8 mouse cellular contexts compared by ENCODE assay signal in the genomic region with DNA sequence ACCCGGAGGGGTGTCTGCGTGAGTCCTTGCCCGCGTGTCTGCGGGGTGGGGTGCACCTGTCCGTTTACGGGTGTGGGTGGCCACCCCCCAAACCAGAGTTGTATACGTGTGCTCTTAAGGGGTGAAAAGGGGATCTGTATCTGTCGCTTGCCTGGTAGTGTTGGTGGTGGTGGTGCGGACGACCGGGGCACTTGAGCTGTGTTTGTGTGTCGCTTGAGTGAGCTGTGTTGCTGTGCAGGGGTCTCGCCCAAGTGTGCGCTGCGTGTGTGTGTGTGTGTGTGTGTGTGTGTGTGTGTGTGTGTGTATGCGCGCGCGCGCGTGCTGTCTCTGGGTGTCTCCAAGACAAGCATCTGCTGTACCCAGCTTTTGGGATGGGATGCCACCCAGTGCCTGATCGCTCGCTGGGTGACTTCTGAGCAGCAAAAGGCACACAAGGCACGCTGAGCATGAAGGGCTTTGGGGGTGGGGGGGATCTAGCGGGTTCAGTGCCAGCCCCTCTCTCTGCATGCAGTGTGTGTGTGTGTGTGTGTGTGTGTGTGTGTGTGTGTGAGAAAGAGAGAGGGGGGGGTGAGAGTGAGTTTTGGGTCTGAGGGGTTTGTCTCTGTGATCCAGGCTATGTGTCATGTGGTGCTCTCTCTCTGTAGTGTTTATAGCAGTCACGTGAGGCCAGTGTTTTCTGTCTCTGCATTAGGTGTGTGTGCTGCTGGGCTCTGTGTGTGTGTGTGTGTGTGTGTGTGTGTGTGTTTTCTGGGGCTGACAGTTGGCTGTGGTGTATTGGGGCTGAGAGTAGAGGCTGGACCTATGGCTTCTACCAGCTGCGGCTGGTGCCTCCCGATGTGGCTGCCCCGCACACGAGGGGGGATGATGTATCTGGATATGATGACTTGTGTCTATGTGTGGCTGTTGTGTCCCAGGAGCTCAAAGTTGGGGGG. TPM values are rescaled to one million over a fixed set of nuclear protein-coding genes. Genes with fewer than 3 reads are reported as not detected.
DNase-seq lines count a peak whose midpoint lies in the region; ATAC-seq lines count a peak whose summit lies in the region.

No protein-coding gene starts in this region.

- peak overlapping the region; percentile 100 for H3K4me2 ChIP-seq in limb, embryonic 13.5 days (replicated peaks)
- peak overlapping the region; percentile 97 for H3K4me2 ChIP-seq in midbrain, embryonic 16.5 days (ENCODE audit: low read length)

- peak overlapping the region; percentile 68 for H3K9ac ChIP-seq in limb, embryonic 13.5 days
- H3K9ac ChIP-seq in midbrain, embryonic 16.5 days (ENCODE audit: low read depth, low read length): peak overlapping the region; percentile 81

- H3K4me3 ChIP-seq in limb, embryonic 13.5 days: peak overlapping the region; percentile 67
- peak overlapping the region; percentile 78 for H3K4me3 ChIP-seq in midbrain, embryonic 16.5 days (ENCODE audit: low read depth, low read length)

- under 1% methylated on average over 29 of the region's 31 CpGs for WGBS in limb, embryonic 13.5 days
- under 1% methylated on average over 27 of the region's 31 CpGs for WGBS in midbrain, embryonic 16.5 days

- H3K4me1 ChIP-seq in limb, embryonic 13.5 days: peaks cover 59% of the 10 kb centered on the region
- peaks cover 41% of the 10 kb centered on the region for H3K4me1 ChIP-seq in midbrain, embryonic 16.5 days (ENCODE audit: control insufficient read depth, insufficient read depth, low read length)

- peak; percentile 64 for DNase-seq in right cerebral cortex, adult 18-20 months
- no peak for DNase-seq in right cerebral cortex, postnatal 36 days (ENCODE audit: low spot score in 2 of 2)
- DNase-seq in cerebellum, adult 18-20 months: peak; percentile 58 to 66
- peak; percentile 30 to 45 for DNase-seq in frontal cortex, postnatal 36 days (ENCODE audit: low spot score in 2 of 2)
- peak; percentile 15 for DNase-seq in kidney, adult 11 months
- peak; percentile 49 to 52 for DNase-seq in thymus, adult 18-20 months

- H3K27ac ChIP-seq in limb, embryonic 13.5 days: no peak overlapping the region
- H3K27ac ChIP-seq in midbrain, embryonic 16.5 days (ENCODE audit: low read length): peak overlapping the region; percentile 75

- no peak for ATAC-seq in limb, embryonic 13.5 days (ENCODE audit: low FRiP score, low read depth)
- peak; percentile 18 for ATAC-seq in midbrain, embryonic 16.5 days

- no peaks in the 10 kb centered on the region for H3K9me3 ChIP-seq in limb, embryonic 13.5 days
- no peaks in the 10 kb centered on the region for H3K9me3 ChIP-seq in midbrain, embryonic 16.5 days (replicated peaks; ENCODE audit: control insufficient read depth, low read length, poor library complexity, severe bottlenecking)

- H3K36me3 ChIP-seq in limb, embryonic 13.5 days: no peaks in the 10 kb centered on the region
- no peaks in the 10 kb centered on the region for H3K36me3 ChIP-seq in midbrain, embryonic 16.5 days (ENCODE audit: control insufficient read depth, insufficient read depth, low read length)

- peaks cover 32% of the 10 kb centered on the region for H3K27me3 ChIP-seq in limb, embryonic 13.5 days
- H3K27me3 ChIP-seq in midbrain, embryonic 16.5 days (ENCODE audit: control insufficient read depth, insufficient read depth, low read depth, low read length): no peaks in the 10 kb centered on the region

RNA-seq across cellular contexts. Expression of gene Bbc3, which starts 2.6 kb away (rescaled TPM):
- 5.0 and 5.1 TPM in 2 replicates for polyA plus RNA-seq in limb, embryonic 13.5 days (2015; fragmentation: Nextera tagmentation; extraction: Ambion mirVana)
- 30.0 and 31.3 TPM in 2 replicates for polyA plus RNA-seq in midbrain, embryonic 16.5 days (2015; fragmentation: Nextera tagmentation; extraction: Ambion mirVana)

RNA-seq across cellular contexts. Expression of gene Ccdc9, which starts 24.2 kb away (rescaled TPM):
- 26.1 and 29.2 TPM in 2 replicates for polyA plus RNA-seq in limb, embryonic 13.5 days (2015; fragmentation: Nextera tagmentation; extraction: Ambion mirVana)
- polyA plus RNA-seq in midbrain, embryonic 16.5 days (2015; fragmentation: Nextera tagmentation; extraction: Ambion mirVana): 22.1 and 25.4 TPM in 2 replicates

RNA-seq across cellular contexts. Expression of gene Inafm1, which starts 37.4 kb away (rescaled TPM):
- 19.0 and 19.9 TPM in 2 replicates for polyA plus RNA-seq in limb, embryonic 13.5 days (2015; fragmentation: Nextera tagmentation; extraction: Ambion mirVana)
- 44.5 and 49.3 TPM in 2 replicates for polyA plus RNA-seq in midbrain, embryonic 16.5 days (2015; fragmentation: Nextera tagmentation; extraction: Ambion mirVana)

RNA-seq across cellular contexts. Expression of gene C5ar1, which starts 51.4 kb away (rescaled TPM):
- polyA plus RNA-seq in limb, embryonic 13.5 days (2015; fragmentation: Nextera tagmentation; extraction: Ambion mirVana): 1.9 and 2.4 TPM in 2 replicates
- polyA plus RNA-seq in midbrain, embryonic 16.5 days (2015; fragmentation: Nextera tagmentation; extraction: Ambion mirVana): 1.2 and 1.5 TPM in 2 replicates

Comparison
In these comparisons a context has a peak if more than half of its experiments do, and no peak if none do; other contexts are left out.
1. DNase-seq: peak in right cerebral cortex, adult 18-20 months (single experiment), cerebellum, adult 18-20 months (2 of 2), frontal cortex, postnatal 36 days (2 of 2), kidney, adult 11 months (single experiment) and thymus, adult 18-20 months (2 of 2); none in right cerebral cortex, postnatal 36 days (0 of 2).